In the genomic region with DNA sequence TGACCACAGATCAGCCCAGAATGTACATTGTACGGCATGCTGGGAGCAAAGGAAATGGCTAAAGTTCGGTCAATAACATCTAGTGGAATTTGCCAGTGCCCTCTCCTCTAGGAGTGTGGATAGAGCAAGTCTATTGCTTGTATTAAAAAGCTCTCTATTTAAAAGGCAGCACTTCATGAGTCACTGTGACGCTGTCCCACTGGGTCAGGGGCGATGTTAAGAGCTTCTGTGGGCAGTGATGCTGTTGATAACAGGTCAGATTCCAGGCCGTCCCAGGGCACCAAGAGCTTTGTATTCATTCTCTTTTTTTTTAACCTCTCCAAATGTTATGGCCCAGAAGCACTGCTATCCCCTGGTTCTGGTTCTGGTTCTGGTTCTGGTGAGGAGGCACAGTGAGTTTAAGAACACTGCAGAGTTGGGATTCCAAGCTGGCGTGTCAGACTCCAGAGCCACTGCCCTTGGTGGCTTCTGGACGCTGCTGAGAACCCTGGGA, we compare ENCODE assay signal across 13 mouse cellular contexts. TPM values are rescaled to one million over a fixed set of nuclear protein-coding genes. Genes with fewer than 3 reads are reported as not detected.
DNase-seq lines count a peak whose midpoint lies in the region; ATAC-seq and TF ChIP-seq lines count a peak whose summit lies in the region.
"Had no signal": no experiment of that assay in that cellular context is flagged by ENCODE, and none has a peak within 500 bp of the region (broad histone marks: within the 10 kb centered on the region; RNA-seq: fewer than 3 reads in every experiment).

No protein-coding gene starts in this region.

- H3K9ac ChIP-seq in heart, adult 2 months (ENCODE audit: low read depth, low read length), result no peak overlapping the region
- no peak overlapping the region for H3K9ac ChIP-seq in midbrain, embryonic 13.5 days (replicated peaks)
- H3K9ac ChIP-seq in midbrain, embryonic 14.5 days (replicated peaks; ENCODE audit: low read length), result no peak overlapping the region
- H3K9ac ChIP-seq in stomach, postnatal 0 days (ENCODE audit: low read length), result no peak overlapping the region
- H3K9ac ChIP-seq: forebrain, embryonic 15.5 days; hindbrain, embryonic 12.5 days; liver, embryonic 12.5 days had no signal

- 40% methylated on average over 7 of the region's 7 CpGs for WGBS in heart, adult 2 months
- WGBS in kidney, adult 2 months, result 78% methylated on average over 7 of the region's 7 CpGs
- WGBS in midbrain, embryonic 13.5 days, result 88% methylated on average over 7 of the region's 7 CpGs
- WGBS in midbrain, embryonic 14.5 days, result 89% methylated on average over 7 of the region's 7 CpGs
- WGBS in stomach, postnatal 0 days, result 73% methylated on average over 7 of the region's 7 CpGs

- no peak for DNase-seq in heart, adult 2 months
- no peak for DNase-seq in heart, postnatal 4 days
- peak; percentile 18 for DNase-seq in kidney, adult 2 months
- no peak for DNase-seq in kidney, adult 9 months
- no peak for DNase-seq in midbrain, embryonic 14.5 days
- DNase-seq in stomach, postnatal 0 days (ENCODE audit: low spot score), result no peak
- DNase-seq: cerebellum, adult 9-11 months; kidney, postnatal 10 days; right cerebral cortex, adult 18-20 months had no signal

- H3K4me1 ChIP-seq in heart, adult 2 months (ENCODE audit: control insufficient read depth, insufficient read depth, low read length), result peaks cover 12% of the 10 kb centered on the region; the same call in 1 of the 2 replicates
- H3K4me1 ChIP-seq in kidney, adult 2 months (ENCODE audit: control insufficient read depth, insufficient read depth, low read length), result no peaks in the 10 kb centered on the region; the same call in 1 of the 2 replicates
- peaks cover 16% of the 10 kb centered on the region for H3K4me1 ChIP-seq in midbrain, embryonic 13.5 days (replicated peaks)
- no peaks in the 10 kb centered on the region for H3K4me1 ChIP-seq in midbrain, embryonic 14.5 days (ENCODE audit: control insufficient read depth, insufficient read depth, low read length)
- no peaks in the 10 kb centered on the region for H3K4me1 ChIP-seq in stomach, postnatal 0 days (replicated peaks; ENCODE audit: control insufficient read depth, insufficient read depth)
- H3K4me1 ChIP-seq: liver, embryonic 12.5 days had no signal

- TF ChIP-seq EP300 in heart, adult 2 months (IDR thresholded peaks at IDR 0.05; ENCODE audit: insufficient read depth, low read depth, low read length), result no peak
- no peak for TF ChIP-seq EP300 in stomach, postnatal 0 days (optimal IDR thresholded peaks at IDR 0.05)

- intact Hi-C loops in heart, adult 2 months (cut with DNase I), result loop anchor here (5.0 kb wide), 1 partner anchor 209 kb away; no protein-coding TSS in a partner anchor

- no peaks in the 10 kb centered on the region for H3K9me3 ChIP-seq in midbrain, embryonic 13.5 days
- no peaks in the 10 kb centered on the region for H3K9me3 ChIP-seq in midbrain, embryonic 14.5 days (ENCODE audit: control insufficient read depth, low read length)
- H3K9me3 ChIP-seq in stomach, postnatal 0 days (ENCODE audit: control insufficient read depth, low read length), result no peaks in the 10 kb centered on the region
- H3K9me3 ChIP-seq: forebrain, embryonic 15.5 days; hindbrain, embryonic 12.5 days; liver, embryonic 12.5 days had no signal

- peaks cover 7% of the 10 kb centered on the region for H3K36me3 ChIP-seq in heart, adult 2 months (ENCODE audit: control insufficient read depth, insufficient read depth, low read length)
- 0 out of 2 replicates have a peak, but pooled peaks cover 5% of the 10 kb centered on the region for H3K36me3 ChIP-seq in kidney, adult 2 months (ENCODE audit: control insufficient read depth, insufficient read depth, low read length)
- peaks cover 97% of the 10 kb centered on the region for H3K36me3 ChIP-seq in midbrain, embryonic 13.5 days
- H3K36me3 ChIP-seq in midbrain, embryonic 14.5 days (ENCODE audit: control insufficient read depth, insufficient read depth, low read length), result peaks cover 92% of the 10 kb centered on the region
- peaks cover 11% of the 10 kb centered on the region for H3K36me3 ChIP-seq in stomach, postnatal 0 days (ENCODE audit: control insufficient read depth, insufficient read depth, low read length)

- H3K27ac ChIP-seq in heart, adult 2 months, result peak overlapping the region; percentile 79
- H3K27ac ChIP-seq in kidney, adult 2 months (ENCODE audit: insufficient read depth, low read depth, low read length), result no peak overlapping the region
- peak overlapping the region; percentile 27; the same call in 1 of the 2 replicates for H3K27ac ChIP-seq in midbrain, embryonic 13.5 days
- H3K27ac ChIP-seq in midbrain, embryonic 14.5 days (replicated peaks; ENCODE audit: low read depth, low read length), result no peak overlapping the region
- H3K27ac ChIP-seq in stomach, postnatal 0 days (replicated peaks), result peak overlapping the region; percentile 36
- H3K27ac ChIP-seq: forebrain, embryonic 15.5 days; hindbrain, embryonic 12.5 days; liver, embryonic 12.5 days had no signal

- ATAC-seq in midbrain, embryonic 13.5 days, result no peak
- ATAC-seq in midbrain, embryonic 14.5 days (ENCODE audit: low FRiP score, low TSS enrichment), result no peak
- no peak for ATAC-seq in stomach, postnatal 0 days (ENCODE audit: low FRiP score, low TSS enrichment)
- ATAC-seq: forebrain, embryonic 15.5 days; liver, embryonic 12.5 days had no signal

- no peak for TF ChIP-seq POLR2A in heart, adult 2 months (IDR thresholded peaks at IDR 0.05; ENCODE audit: insufficient read depth, low read depth, low read length)
- no peak for TF ChIP-seq POLR2A in kidney, adult 2 months (IDR thresholded peaks at IDR 0.05; ENCODE audit: low read depth, low read length)

- TF ChIP-seq CTCF in heart, adult 2 months (IDR thresholded peaks at IDR 0.05), result no peak
- no peak for TF ChIP-seq CTCF in kidney, adult 2 months (conservative IDR thresholded peaks at IDR 0.05; ENCODE audit: insufficient read depth, insufficient read length, low read depth, low read length)
- no peak for TF ChIP-seq CTCF in stomach, postnatal 0 days (IDR thresholded peaks at IDR 0.05; ENCODE audit: low read depth)

- no peak overlapping the region for H3K4me3 ChIP-seq in heart, adult 2 months
- no peak overlapping the region for H3K4me3 ChIP-seq in kidney, adult 2 months (ENCODE audit: insufficient read depth, low read depth, low read length)
- H3K4me3 ChIP-seq in midbrain, embryonic 13.5 days (replicated peaks), result no peak overlapping the region
- H3K4me3 ChIP-seq in midbrain, embryonic 14.5 days (replicated peaks; ENCODE audit: low read depth, low read length), result no peak overlapping the region
- no peak overlapping the region for H3K4me3 ChIP-seq in stomach, postnatal 0 days (ENCODE audit: low read depth, low read length)
- H3K4me3 ChIP-seq: forebrain, embryonic 15.5 days; hindbrain, embryonic 12.5 days; liver, embryonic 12.5 days had no signal

- H3K79me2 ChIP-seq in heart, adult 2 months (replicated peaks; ENCODE audit: control insufficient read depth, insufficient read depth, low read length), result no peaks in the 10 kb centered on the region

- no peak overlapping the region for H3K4me2 ChIP-seq in midbrain, embryonic 13.5 days (replicated peaks)
- H3K4me2 ChIP-seq in midbrain, embryonic 14.5 days (ENCODE audit: low read length), result no peak overlapping the region
- no peak overlapping the region for H3K4me2 ChIP-seq in stomach, postnatal 0 days (replicated peaks; ENCODE audit: low read depth)
- H3K4me2 ChIP-seq: forebrain, embryonic 15.5 days; hindbrain, embryonic 12.5 days; liver, embryonic 12.5 days had no signal

- no peaks in the 10 kb centered on the region for H3K27me3 ChIP-seq in heart, adult 2 months (ENCODE audit: control insufficient read depth, insufficient read depth, low read length)
- H3K27me3 ChIP-seq in kidney, adult 2 months (replicated peaks; ENCODE audit: control insufficient read depth, insufficient read depth, low read length), result no peaks in the 10 kb centered on the region
- H3K27me3 ChIP-seq in midbrain, embryonic 13.5 days, result no peaks in the 10 kb centered on the region
- no peaks in the 10 kb centered on the region for H3K27me3 ChIP-seq in midbrain, embryonic 14.5 days (ENCODE audit: control insufficient read depth, insufficient read depth, low read length)
- no peaks in the 10 kb centered on the region for H3K27me3 ChIP-seq in stomach, postnatal 0 days (ENCODE audit: control insufficient read depth, insufficient read depth, low read length)
- H3K27me3 ChIP-seq: forebrain, embryonic 15.5 days; hindbrain, embryonic 12.5 days; liver, embryonic 12.5 days had no signal

RNA-seq across cellular contexts. Expression of a gene that starts 17.5 kb away (rescaled TPM):
- total RNA-seq in heart, adult 2 months (2021), result not detected
- 0.18 and 0.20 TPM in 2 replicates for polyA plus RNA-seq in heart, adult 2 months (2012; rRNA removed)
- total RNA-seq in heart, postnatal 4 days (2021), result under 1 TPM; 0.16 to 0.24 TPM
- 0.06 and 0.12 TPM in 2 replicates for polyA plus RNA-seq in kidney, adult 2 months (2012; rRNA removed)
- not detected in 2 replicates for polyA plus RNA-seq in midbrain, embryonic 13.5 days (2015; fragmentation: Nextera tagmentation; extraction: Ambion mirVana)
- polyA plus RNA-seq in midbrain, embryonic 14.5 days (2014; fragmentation: Nextera tagmentation; extraction: Ambion mirVana), result not detected in 2 replicates
- 0.05 TPM in 1 of 2 replicates, not detected in the other for polyA plus RNA-seq in stomach, postnatal 0 days (2015; fragmentation: Nextera tagmentation; extraction: Ambion mirVana)
- polyA plus RNA-seq: forebrain, embryonic 15.5 days; hindbrain, embryonic 12.5 days; liver, embryonic 12.5 days had no signal

Comparison
In these comparisons a context has a peak if more than half of its experiments do, and no peak if none do; other contexts are left out.
1. H3K27ac ChIP-seq: peak in heart, adult 2 months (single experiment), midbrain, embryonic 13.5 days (single experiment) and stomach, postnatal 0 days (single experiment); none in kidney, adult 2 months (single experiment) and midbrain, embryonic 14.5 days (single experiment).